Mouse (Mus musculus) thymus, adult 18-20 months (tissue): ENCODE results near the gene Zfp534.
"Not testable (repeated sequence)": the region's sequence is repeated elsewhere in the genome, so short reads cannot be mapped to it uniquely, and the experiment has no call there.

ENCODE experiments used
- DNase-seq, 2 experiments: peaks; one replicate each; pipeline ENCODE4 v3.0.0; 2022; ENCODE audit warnings: mixed read lengths in 2 of 2

Zfp534 gene

DNA sequence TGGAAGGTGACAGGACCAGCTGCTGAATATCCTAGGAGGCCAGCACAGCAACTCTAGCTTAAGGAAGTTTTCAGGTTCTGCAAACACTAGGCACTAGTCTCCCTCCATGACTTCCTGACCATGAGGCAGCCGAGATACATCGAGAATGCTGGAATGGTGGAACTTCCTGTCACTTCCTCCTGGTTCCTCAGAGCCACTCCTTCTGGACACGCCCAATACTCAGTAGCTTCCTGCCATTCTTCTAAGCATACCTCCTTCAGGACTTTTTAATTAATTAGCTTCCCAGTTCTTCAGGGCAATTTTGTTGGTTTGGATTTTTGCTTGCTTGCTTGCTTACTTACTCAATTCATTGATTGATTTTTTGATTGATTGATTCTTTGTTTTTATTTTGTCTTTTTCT is at the start of gene Zfp534:
Zfp534 (minus strand) TSS at position 101 of the 400 bp plus-strand sequence.
- DNase-seq: not testable (repeated sequence)

GRCm38 (mm10) chr4:147746255-147746654 is 43.9 kb upstream of the Zfp534 start:
- DNase-seq: not testable (repeated sequence)

DNA sequence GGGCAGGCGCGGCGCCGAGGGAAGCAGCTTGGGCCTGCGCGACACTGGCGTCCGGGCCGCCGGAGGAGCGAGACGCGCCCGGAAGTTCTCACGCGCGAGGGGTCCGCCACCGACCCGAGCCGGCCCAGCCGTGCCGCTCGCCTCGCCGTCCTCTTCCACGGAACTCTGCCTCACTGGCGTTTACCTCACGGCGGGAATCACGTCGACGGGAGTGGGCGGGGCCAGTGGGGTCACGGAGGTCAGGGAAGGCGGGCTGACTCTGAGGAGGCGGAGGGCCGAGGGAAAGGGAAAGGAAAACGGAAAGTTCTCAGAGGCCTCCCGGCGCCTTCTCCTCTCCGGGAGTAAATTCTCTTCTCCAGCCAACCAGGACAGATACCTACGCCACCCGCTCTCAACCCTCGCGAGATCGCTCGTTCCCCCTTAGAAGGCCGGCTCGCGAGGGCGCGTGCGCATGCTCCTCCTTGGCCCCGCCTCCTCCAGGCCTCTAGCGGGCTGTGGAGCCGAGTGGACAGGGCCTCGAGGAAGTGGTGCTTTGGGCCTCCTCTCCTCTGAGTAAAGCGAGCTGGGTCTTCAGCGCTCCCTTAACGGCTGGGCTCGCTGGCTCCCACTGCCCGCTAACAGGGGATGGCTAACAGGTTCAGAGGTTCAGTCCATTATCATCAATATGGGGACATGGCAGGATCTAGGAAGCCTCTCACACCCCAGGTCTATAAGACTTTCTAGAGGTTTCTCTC is 36.5 kb upstream of the Zfp534 start:
- DNase-seq: not testable (repeated sequence)

- DNase-seq: not testable (repeated sequence)
Observed at GRCm38 (mm10) chr4:147655245-147655644, 47.1 kb downstream of the Zfp534 start.

GRCm38 (mm10) chr4:147647407-147647806 is 54.9 kb downstream of the Zfp534 start:
- not testable (repeated sequence) for DNase-seq

GRCm38 (mm10) chr4:147642413-147642812 is 59.9 kb downstream of the Zfp534 start, which contains the start of gene Zfp979:
Gene Zfp979, minus strand, starts transcription at chr4:147642513.
- DNase-seq: not testable (repeated sequence)

- DNase-seq: not testable (repeated sequence)
Observed at GRCm38 (mm10) chr4:147641932-147642331, 60.4 kb downstream of the Zfp534 start.

DNA sequence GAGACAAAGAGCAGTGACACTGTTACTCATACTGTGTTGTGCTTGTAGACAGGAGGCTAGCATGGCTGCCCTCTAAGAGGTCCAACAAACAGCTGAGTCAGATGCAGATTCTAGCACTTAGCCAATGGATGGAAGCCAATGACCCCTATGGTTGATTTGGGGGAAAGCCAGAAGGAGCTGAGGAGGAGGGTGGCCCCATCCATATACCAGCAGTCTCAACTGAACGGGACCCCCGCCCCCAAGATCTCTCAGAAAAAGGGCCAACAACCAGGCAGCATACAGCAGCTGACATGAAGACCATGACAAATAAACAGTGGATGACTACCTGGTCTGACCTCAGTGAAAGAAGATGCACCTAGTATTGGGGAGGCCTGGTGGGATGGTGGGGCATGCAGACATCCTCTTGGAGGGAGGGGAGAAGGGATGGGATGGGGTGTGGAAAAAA is 68.5 kb downstream of the Zfp534 start:
- not testable (repeated sequence) for DNase-seq
